Comparison of ENCODE assay signal across 26 mouse cellular contexts in the genomic region with DNA sequence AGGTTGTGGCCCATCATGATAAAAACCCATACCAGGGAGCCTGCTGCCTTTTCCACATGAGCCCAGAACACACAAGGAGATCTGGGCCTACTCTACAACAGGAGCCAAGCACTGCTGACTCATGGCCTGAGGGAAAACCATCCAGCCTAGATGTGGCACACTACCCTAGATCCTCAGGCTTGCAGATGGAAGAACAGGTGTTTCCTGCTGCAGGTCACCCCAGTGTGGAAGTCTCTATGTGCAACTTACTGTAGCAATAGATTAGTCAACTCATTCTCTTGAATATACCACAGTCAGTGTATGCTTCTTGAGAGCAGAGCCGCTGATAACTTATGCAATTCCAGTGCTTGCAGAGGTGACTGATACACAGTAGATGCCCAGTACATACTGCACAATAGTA.
"Had no signal": no experiment of that assay in that cellular context is flagged by ENCODE, and none has a peak within 500 bp of the region (broad histone marks: within the 10 kb centered on the region; RNA-seq: fewer than 3 reads in every experiment).

No protein-coding gene starts in this region.

- H3K4me2 ChIP-seq: heart, embryonic 12.5 days; hindbrain, embryonic 12.5 days; hindbrain, embryonic 14.5 days; kidney, embryonic 15.5 days; limb, embryonic 12.5 days; liver, embryonic 11.5 days; liver, embryonic 13.5 days; liver, embryonic 15.5 days had no signal

- H3K27ac ChIP-seq: heart, embryonic 10.5 days; hindbrain, embryonic 10.5 days; hindbrain, embryonic 12.5 days; hindbrain, embryonic 14.5 days; hindbrain, postnatal 0 days; kidney, embryonic 15.5 days; layer of hippocampus, adult 2 months; left cerebral cortex, adult 2 months; limb, embryonic 10.5 days; limb, embryonic 12.5 days; liver, embryonic 13.5 days; liver, embryonic 15.5 days had no signal

- H3K27me3 ChIP-seq: heart, embryonic 12.5 days; hindbrain, embryonic 12.5 days; kidney, embryonic 15.5 days; limb, embryonic 12.5 days; liver, embryonic 13.5 days; liver, embryonic 15.5 days had no signal

- H3K9ac ChIP-seq: heart, embryonic 12.5 days; hindbrain, embryonic 12.5 days; hindbrain, embryonic 14.5 days; kidney, embryonic 15.5 days; limb, embryonic 12.5 days; liver, embryonic 13.5 days; liver, embryonic 15.5 days had no signal

- H3K4me3 ChIP-seq: heart, embryonic 10.5 days; heart, embryonic 12.5 days; hindbrain, embryonic 10.5 days; hindbrain, embryonic 12.5 days; kidney, embryonic 15.5 days; layer of hippocampus, adult 2 months; left cerebral cortex, adult 2 months; limb, embryonic 10.5 days; limb, embryonic 12.5 days; liver, embryonic 13.5 days; liver, embryonic 15.5 days had no signal

- DNase-seq: gastrocnemius, postnatal 14 days; gastrocnemius, postnatal 36 days; heart, adult 18-20 months; heart, postnatal 10 days; kidney, adult 11 months; kidney, adult 2 months; kidney, adult 9 months; kidney, postnatal 10 days; kidney, postnatal 25 days; kidney, postnatal 4 days; liver; liver, embryonic 13.5 days had no signal

- H3K9me3 ChIP-seq: heart, embryonic 10.5 days; heart, embryonic 12.5 days; hindbrain, embryonic 10.5 days; hindbrain, embryonic 12.5 days; kidney, embryonic 15.5 days; limb, embryonic 10.5 days; limb, embryonic 12.5 days; liver, embryonic 13.5 days; liver, embryonic 15.5 days had no signal

- ATAC-seq: hindbrain, postnatal 0 days; intestine, embryonic 16.5 days had no signal

- H3K4me1 ChIP-seq: hindbrain, embryonic 10.5 days; hindbrain, embryonic 12.5 days; kidney, embryonic 15.5 days; limb, embryonic 10.5 days; limb, embryonic 12.5 days; liver, embryonic 13.5 days; liver, embryonic 15.5 days had no signal

- H3K36me3 ChIP-seq: heart, embryonic 10.5 days; heart, embryonic 12.5 days; hindbrain, embryonic 10.5 days; hindbrain, embryonic 12.5 days; kidney, embryonic 15.5 days; limb, embryonic 10.5 days; limb, embryonic 12.5 days; liver, embryonic 13.5 days; liver, embryonic 15.5 days had no signal
